Mouse (Mus musculus) frontal cortex, adult 2 months (tissue): ENCODE measurements at regions not wholly inside any gene's neighbourhood (a gene's known extent, or its start where the extent isn't known, plus 50 kb on each side); places are given as distances from the start of the nearest gene placed in this dataset.
"Not testable (repeated sequence)": the region's sequence is repeated elsewhere in the genome, so short reads cannot be mapped to it uniquely, and the experiment has no call there.

Source experiments
- DNase-seq, 2 experiments: peaks; one replicate each; pipeline ENCODE4 v3.0.0; 2022; ENCODE audit warnings: low spot score in 1 of 2; ENCODE audit errors: extremely low spot score in 1 of 2

DNA sequence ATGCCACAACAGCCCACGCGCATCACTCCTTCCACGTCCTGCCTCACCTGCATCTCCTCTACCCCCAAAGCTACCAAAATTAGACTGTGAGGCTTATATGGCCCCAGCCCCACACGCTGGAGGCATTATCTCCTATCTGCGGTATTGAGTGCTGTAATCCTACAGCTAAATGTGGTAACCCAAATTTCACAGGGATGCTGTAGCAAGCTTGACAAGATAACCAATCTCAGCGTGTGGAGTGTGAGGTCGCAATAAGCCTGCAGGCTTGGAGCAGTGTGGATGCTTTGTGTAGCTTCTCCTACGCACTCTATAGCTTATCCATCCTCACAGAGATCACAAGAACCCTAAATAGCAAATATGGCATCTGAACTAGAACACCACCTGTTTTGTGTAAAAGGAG lies 251.2 kb upstream of the Kcnh8 start:
- peak in 1 of 2 experiments; percentile 49 for DNase-seq

DNA sequence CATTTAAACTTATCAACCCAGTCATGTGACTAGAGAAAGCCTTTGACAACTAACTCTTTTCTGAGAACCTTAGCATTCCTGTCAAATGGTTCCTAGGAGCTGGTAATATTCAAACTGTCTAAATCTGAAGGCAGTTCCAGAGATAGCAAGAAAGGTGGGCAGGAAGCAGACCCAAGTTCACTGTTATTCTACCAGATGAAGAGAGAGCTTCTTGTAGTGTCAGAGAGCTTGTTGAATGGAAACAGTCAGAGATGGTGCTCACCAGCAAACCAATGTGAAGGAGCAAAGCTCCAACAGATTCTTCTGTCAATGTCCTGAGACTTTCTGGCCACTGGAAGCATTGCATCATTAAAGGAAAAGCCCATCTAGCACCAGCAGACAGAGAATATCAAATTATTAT lies 251.8 kb upstream of the Kcnh8 start:
- DNase-seq = no peak

DNA sequence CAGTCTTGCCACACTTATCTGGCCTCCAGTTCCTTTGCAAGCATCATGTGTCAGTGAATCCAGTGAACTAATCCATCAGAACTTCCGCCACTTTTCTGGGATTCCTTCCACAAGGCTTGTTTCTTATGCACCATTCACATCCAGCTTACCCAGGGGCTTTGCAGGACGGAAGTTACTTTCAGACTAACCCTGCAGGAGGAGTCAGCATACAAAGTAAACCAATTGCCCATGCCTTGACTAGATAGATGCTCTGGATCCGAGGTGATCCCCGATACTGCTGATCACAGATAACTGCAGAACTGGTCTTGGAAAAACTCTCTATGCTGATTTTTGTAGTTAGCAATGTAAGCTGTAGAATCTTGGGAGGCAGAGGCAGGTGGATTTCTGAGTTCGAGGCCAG lies 252.6 kb upstream of the Kcnh8 start:
- no peak for DNase-seq

DNA sequence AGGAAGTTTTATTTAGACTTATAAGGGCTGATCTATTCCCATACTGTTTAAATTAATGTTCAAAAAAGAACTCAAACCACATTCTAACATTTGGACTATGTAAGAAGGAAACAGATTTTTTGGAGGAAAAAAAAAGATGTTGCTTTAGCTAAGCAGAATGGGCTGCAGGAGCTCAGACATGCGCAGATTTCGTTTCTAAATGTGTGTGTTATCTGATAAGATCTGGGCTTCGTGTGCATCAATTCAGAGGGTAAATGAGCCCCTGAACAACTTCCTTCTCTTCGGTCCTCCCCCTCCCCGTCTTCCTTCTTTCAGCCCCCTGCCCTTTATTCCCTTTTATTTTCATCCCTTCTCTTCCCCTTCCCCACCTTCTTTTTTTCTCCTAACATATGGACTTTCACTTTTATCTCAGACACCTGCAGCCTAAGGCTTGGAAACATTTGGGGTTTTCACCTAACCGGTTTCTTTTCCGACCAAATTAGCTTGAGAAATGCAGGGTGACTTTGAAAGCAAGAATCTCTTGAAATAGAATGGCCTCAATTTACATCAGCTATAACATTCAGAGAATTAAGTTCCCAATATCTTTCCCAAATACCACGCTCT lies 253.9 kb upstream of the Kcnh8 start:
- DNase-seq = no peak

DNA sequence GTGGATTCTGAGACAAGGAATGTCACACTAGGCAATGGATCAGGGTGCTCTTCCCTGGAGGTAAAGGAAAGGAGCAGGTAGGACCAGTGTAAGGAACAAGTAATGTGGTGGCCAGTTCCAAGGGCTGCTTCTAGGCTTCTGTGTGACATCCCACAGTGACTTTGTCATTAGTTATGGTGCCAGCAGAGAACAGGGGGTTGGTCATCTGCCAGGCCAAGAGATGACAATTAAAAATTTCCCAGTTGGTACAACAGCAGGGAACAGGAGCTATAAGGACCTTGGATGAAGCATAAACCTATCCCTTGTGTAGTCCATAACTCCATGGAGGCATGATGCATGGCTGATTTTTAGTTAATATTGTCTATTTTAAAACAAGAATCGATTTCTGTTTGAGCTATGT lies 281.9 kb upstream of the Kcnh8 start:
- no peak for DNase-seq

DNA sequence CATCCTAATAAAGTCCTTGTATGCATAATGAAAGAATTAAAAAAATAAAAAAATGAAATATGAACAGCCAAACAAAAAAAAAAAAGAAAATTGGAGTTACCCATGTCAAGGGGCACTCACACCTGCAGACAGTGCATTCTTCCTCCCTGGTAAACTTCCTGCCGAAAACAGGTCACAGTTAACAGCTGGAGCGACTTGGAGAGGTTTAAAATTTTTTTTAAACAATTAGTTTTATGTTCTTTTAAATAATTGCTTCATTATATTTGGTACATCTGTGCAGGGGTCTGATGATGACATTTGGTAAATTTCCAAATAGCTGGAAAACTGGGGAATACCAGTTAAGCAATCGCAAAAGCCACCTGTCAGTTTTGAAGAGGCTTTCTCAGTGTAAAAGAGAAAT lies 285.5 kb upstream of the Kcnh8 start:
- DNase-seq = no peak

DNA sequence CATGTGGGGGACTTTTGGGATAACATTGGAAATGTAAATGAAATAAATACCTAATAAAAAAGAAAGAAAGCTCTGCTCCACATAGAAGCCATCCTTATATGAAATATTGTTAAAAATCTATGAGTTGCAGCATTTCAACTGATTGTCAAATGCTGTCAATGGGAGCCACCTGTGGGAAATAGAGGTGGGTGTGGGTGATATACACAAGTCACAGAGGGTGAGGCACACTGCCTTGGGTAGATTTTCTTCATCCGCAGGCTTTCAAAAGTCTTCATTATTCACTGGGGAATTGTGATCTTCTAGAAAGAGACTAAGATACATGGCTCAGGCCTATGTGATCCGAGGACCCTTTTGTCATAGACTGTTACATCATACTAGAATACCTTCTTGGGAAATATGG lies 286.6 kb upstream of the Kcnh8 start:
- no peak for DNase-seq

DNA sequence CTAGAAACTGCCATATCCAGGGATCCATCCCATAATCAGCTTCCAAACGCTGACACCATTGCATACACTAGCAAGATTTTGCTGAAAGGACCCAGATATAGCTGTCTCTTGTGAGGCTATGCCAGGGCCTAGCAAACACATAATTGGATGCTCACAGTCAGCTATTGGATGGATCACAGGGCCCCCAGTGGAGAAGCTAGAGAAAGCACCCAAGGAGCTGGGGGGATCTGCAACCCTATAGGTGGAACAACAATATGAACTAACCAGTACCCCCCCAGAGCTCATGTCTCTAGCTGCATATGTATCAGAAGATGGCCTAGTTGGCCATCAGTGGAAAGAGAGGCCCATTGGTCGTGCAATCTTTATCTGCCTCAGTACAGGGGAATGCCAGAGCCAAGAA lies 287.1 kb upstream of the Kcnh8 start:
- not testable (repeated sequence) for DNase-seq

DNA sequence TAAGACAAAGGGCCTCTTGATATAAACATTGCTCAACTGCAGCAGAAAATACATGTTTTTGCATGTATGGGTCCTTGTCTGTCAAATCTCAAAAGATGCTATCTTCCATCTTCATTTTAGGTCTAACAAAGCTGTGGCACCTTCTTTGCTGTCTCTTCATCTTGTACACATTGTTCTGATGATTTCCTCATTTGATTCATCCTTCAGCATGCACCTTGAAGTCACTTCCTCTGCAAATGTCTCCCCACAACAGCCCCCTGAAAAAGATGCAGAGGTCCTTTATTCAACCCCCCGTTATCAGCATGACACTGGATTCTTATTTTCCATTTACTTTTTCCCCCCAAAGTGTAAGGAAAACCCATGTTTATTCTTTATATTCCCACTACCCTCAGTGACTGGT lies 290.5 kb upstream of the Kcnh8 start:
- no peak for DNase-seq

DNA sequence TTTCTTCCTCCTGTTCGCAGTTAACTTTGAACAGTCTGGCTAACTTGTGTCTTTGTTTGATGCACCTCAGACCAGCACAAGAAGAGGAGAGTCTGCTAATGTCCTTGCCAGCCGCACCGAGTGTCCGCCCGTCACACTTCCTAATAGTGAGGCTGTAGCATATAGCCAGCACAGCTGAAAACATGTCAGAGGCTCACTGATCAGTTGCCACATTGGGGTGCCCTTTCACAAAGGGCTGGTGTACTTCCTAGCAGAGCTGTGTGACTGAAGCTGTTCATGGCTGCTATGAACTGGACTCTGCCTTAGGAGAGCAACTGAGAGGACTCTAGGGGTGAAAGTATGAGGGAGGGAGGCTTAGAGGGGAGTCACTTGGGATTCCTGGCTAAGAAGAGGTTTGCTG lies 293.7 kb upstream of the Kcnh8 start:
- no peak for DNase-seq

DNA sequence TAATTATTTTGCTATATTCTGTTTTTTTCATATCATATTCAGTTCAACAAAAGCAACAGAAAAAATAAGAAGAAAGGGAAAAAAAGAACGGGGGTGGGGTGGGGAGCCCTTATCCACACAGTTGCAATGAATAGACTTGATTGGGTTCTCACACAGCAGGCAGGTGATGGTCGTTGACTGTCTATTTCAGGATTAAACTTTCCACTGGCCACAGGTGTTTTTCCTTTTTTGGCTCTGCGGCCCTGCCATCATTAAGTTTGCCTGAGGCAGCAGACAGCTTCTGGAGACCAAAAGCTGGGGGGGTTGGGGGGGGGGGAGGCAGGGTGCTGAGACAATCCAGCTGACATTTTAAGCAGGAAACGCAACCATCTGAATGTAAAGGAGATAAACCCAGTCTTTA lies 298.4 kb upstream of the Kcnh8 start:
- no peak for DNase-seq

DNA sequence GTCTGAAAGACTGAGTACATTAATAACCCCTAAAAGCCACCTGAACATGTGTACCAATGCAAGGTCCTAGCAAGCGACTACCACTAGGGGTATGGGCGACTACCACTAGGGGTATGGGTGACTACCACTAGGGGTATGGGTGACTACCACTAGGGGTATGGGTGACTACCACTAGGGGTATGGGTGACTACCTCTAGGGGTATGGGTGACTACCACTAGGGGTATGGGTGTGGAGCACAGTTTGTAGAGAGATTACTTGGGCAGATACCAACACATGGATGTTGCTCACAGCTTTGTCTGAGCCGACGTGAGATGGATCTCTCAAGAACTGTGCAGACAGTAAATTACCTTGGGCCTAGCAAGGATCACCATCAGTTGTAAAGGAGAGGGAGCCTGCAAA lies 299.2 kb upstream of the Kcnh8 start:
- no peak for DNase-seq

DNA sequence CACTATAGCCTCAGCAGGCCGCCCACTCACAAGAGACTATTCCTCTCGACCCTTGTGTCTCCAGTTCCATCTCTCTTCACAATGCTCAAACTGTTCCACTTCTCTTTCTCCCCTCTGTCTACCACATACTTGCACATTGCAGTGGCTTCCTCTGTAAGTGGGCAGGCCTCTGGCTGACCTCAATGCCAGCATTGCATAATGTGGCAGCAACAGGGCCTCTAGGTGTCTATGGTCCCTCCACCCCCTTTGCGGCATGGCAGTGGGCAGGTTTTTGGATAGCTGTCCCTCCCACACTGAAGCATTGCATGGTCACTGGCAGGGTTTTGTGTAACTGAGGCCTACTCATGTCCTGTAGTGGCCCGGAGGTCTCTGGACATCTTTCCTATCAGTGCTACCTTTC lies 302.7 kb upstream of the Kcnh8 start:
- DNase-seq = no peak

DNA sequence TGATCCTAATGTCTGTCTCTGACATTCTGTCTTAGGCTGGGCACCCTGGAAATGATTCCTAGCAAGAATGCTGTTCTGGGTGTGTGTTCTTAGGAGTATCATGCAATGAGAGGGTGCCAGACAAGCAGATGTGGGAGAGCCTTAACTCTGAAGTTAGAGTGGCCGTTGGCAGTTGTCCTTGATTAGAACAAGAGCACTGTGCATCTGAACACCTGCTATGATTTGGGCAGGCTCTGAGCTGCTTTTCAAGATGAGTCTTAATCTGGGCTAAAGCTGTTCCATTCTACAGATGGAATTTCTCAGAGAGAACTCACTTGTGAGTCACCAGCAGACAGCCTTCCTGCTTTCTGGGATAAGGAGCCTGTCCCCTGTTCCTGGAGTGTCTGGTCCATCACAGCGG lies 317.1 kb upstream of the Kcnh8 start:
- DNase-seq = no peak

DNA sequence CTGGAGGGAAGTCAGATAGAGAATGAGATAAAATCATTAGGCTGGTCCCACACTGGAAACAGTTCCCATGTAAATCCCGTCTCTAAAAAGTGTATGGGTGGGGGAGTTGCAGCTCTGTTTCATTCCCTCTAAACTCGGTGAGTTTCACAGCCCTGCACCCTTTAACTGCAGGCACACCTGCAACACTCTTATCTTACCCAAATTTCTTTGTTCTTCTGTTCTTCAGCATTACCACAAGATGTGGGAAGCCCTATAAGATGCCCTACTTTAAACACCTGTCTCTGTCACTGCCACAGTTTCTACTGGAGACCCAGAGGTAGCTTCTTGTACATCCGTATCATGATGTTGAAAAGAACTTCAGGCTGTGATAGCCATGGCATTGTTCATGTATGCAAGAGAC lies 320.2 kb upstream of the Kcnh8 start:
- no peak for DNase-seq

DNA sequence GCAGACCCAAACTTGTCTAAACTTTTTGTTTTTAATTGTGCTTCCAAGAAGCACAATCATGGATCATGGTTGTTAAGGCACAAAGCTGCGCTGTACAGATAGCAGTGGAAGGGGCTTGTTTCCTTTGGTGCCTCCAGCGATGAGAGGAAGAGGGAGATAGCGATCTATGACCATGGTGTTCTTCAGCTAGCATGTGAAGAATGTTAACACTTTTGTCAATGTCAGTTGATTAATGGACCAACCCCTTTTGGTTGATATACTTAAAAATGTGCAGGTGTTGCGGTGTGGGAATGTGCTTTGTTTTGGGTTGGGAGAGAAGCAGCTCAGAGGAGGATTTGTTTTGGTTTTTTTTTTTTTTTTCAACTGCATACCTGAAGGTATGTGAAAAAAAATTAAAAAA lies 324.0 kb upstream of the Kcnh8 start:
- no peak for DNase-seq

DNA sequence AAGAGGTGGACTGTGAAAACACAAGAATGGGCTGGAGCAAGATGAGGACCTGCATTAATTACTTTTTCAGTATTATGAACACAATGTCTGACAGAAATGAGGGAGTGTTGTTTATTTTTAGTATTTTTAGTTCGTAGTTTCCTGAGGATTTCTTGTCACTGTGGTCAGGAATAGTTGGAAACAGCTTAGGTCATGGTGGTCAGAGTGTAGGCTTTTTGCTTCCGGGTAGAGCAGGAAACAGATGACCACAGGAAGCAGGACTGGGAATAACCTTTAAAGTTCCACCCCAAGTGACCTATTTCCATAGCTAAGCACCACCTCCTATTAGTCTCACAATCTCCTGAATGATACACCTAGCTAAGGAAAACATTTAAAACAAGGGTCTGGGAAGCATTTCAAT lies 333.7 kb upstream of the Kcnh8 start:
- DNase-seq = no peak

DNA sequence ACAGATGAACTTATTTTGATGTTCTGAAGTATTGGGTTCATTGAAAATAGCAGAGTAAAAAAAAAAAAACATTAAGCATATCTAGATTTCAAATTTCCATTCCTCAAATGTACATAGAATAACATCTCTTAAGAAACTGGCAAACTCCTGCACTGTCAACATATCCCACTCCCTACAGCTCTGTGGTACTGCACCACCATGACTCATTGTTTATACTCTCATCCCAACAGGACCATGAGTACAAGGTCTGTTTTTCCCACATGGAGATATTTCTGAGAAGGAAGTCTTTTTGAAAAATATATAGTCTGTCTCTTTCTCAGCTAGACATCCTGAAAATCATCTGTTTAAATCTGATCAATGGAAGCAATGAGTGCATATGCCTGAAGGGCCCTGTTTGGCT lies 351.2 kb upstream of the Kcnh8 start:
- DNase-seq = peak in 1 of 2 experiments; percentile 22

DNA sequence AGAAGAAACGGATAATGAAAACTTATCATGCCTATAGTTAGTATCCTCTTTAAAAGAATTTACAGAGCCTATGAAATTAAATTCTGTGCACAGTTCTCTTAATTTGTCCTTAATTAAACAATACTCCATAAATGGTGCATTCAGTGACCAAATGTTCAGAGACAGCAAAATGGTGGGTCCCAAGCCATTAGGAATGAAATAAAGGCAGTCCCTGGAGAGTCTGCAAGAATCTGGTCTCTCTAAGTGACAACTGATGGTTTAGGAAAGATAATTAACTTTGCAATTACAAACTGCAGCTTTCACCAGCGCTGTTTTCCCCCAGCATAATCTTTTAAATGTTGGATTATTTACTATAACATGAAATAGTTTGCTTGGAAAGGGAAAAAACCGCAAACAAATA lies 376.9 kb upstream of the Kcnh8 start:
- DNase-seq = no peak

DNA sequence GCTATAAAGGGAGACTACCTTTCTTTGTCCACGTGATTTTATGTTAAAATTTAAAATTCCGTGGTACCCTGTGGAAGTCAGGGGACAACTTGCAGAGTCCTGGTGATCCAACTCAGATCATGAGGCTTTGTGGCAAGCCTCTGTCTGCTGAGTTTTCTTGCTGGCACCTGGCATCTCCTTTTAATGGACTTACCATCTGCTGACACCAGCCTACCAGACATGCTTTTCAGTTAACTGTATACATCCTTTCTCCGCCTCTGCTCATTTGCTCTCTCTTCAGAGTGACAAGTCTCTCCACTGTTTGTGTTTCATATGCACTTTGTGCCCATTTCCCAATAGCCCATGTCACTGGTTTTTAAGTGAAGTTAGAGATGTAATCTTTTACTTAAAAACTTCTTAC lies 382.1 kb upstream of the Kcnh8 start:
- no peak for DNase-seq

DNA sequence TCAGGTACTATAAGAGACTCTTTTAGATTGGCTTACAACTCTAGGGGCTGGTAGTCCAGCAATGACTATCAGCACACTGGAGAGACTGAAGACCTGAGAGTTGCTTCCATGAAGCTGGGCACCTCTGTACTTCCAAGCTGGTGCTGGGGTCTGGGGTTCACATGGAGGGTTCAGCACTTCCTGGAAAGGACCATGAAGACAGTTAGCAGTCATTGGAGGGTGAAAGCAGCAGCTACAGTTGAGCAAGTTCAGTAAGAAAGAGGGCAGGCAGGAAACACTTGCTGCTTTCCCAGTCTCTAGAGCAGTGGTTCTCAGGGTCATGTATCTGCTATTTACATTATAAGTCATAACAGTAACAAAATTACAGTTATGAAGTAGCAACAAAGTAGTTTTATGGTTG lies 384.3 kb upstream of the Satb1 start:
- no peak for DNase-seq

DNA sequence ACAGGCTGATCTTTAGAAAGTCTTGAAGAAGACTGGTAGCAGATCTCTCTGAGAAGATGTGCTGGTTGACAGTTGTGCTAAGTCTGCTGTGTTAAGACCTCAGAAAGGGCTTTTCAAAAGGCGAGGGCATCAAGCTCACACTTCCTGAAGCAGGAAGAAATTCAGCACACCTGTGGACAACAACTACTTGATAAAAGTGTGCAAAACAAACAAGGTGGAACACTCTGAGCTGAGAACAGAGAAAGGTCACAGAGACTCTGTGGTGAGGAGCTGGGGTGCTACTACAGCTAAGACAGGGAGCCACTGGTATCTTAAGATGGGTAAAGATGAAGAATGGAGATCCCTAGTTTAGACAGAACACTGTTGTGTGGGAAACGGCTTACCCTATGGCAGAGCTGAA lies 379.9 kb upstream of the Satb1 start:
- no peak for DNase-seq

DNA sequence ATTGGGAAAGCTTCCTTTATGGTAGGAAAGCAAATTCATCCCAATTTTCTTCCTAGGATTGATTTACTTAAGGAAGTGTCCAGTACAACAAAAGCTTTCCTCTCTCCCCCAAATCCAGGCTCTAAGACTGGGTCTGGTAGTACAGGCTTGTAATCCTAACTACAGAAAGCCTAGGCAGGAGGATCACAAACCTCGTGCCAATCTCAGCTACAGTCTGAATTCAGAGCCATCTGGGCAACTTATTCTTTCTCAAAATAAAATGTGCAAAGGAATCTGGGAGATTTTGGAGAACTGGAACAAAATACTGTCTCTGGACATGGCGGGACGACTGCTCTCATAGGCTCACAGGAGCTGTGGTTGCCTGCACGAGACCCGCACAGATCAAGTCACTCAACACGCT lies 377.4 kb upstream of the Satb1 start:
- peak in 1 of 2 experiments; percentile 19 for DNase-seq
